Mouse (Mus musculus): Measurements from ENCODE around the gene Ift80.
"Not testable (repeated sequence)": the region's sequence is repeated elsewhere in the genome, so short reads cannot be mapped to it uniquely, and the experiment has no call there.

Ift80 gene

DNA sequence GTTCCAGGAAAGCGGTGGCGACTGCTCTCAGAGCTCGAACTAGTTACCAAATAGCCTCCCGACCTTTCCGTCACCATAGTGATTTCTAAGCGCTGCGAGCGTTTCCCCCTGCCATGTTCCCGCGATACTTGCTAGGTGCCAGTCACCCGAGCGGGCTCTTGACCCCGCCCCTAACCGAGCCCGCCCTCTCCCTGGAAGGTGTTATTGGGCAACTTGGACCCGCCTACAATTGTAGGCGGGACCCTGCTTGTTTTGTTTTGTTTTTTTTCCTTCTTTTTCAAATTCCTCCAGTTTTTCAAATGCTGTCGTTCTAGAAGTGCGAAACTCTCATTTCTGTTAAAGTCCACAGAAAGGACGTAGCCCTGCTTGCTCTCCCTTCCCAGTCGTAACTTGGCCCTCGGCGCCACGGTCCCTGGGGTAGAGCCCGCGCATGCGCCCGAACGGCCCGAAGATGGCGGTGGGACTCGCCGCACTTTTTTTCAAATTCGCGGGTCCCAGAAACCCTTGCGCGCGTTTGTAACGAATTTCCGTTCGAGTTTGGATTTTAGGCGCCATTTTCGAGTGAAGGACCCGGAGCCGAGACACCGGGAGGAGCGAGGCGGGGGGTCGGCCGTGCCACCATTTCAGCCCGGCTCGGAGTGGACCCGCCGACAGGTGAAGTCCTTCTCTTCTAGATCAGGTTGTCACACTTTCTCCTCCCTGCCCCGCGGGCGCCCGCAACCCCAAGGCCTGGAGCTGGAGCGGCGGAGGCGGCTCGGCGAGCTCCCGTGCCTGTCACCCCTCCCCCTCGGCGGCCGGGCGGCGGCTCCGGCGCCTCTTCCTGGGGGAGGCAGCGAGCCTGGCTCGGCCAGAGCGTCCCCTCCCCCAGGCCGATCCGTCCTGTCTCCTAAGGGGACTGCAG lies at the start of gene Ift80, which contains the start of gene Smc4:
Gene Ift80, minus strand, starts transcription at position 134 of the 901 bp plus-strand sequence.
Gene Smc4, plus strand, starts transcription at position 302 of the 901 bp plus-strand sequence.
- peak; percentile 85 to 94 for DNase-seq (ENCODE audit: low spot score in 2 of 2)

DNA sequence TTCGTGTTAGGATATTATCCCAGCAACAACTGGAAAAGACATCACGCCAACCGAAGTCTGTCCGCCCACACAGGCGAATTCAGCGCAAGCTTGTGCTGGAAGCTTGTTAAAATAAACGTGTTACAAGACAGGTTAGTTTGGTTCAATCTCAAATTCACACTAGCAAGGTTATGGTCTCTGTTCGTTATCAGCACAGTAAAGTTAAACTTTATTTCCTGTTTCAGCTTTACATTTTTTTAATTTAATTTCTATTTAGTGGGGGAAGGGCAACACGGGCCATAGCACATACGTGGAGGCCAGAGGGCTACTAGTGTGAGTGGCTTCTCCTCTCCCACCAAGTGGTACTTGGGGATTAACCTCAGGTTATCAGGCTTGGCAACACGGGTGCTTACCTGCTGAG lies 47.5 kb upstream of the Ift80 start:
- DNase-seq (ENCODE audit: low spot score in 2 of 2), result no peak

DNA sequence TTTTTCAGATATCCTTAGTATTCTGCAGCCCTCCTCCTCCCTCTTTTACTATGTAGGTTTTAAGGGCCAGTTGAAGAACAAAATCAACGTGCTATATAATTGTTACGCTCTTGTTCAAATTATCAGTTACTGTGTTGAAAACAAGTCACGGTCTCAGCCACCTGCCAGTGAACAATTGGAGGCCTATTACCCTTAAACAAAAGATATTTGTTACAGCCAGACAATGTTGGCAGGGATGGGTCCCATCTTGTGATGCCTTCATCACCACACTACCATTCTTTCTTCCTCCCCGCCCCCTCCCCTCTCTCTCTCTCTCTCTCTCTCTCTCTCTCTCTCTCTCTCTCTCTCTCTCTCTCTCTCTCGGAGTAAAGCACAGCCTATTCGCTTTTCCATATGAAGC lies 44.6 kb upstream of the Ift80 start:
- DNase-seq (ENCODE audit: low spot score in 2 of 2), result no peak

DNA sequence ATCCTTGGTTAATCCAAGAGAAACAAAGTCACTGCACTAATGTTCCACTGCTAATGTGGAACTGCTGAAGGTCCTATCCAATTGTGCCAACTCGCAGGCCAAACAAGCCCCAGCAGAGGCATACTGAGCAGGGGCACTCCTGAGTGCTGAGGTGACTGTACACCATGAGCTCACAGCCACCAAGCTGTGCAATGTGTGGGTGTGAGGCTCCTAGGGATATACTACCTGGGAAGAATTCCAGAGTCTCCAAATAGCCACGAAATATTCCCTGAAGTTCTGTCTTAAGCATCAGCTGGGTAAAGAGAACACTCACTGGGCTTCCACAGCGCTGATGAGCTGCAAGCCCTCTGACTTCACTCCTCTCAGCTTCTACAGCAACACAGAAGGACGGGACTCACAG lies 43.3 kb upstream of the Ift80 start:
- no peak for DNase-seq (ENCODE audit: low spot score in 2 of 2)

DNA sequence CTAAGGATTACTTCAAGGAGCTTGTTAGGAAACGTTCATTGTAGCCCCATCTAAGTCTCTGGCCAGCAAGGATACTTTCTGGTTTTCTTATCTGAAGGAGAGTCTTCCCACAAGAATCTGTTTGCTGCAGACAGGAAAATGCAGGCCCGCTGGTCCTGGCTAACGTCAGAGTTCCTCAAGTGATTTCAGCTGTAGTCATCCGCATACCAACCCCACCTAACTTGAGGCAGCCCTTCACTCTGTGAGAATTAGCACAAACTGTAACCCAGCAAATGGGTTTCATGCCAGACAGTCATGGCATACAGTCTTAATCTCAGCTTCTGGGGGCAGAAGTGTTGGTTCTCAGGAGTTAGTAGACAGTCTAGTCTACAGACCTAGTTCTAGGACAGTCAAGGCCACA lies 42.1 kb upstream of the Ift80 start:
- DNase-seq (ENCODE audit: low spot score in 2 of 2), result no peak

DNA sequence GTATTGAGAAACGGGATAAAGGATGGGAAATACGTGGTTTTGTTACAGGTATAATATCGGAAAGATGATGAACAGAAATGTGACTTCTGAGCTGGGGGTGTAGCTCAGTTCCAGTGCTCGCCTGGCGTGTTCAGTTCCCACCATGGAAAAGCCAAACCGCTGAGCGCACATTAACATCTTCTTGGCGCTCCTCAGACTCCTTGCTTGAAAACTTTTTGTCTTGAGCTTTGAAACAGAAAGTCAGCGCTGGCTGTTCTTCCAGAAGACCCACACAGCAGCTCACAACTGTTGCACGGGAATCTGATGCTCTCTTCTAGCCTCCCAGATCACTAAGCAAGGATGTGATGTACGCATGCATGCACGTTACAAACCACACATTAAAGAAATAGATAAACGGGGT lies 41.4 kb upstream of the Ift80 start:
- no peak for DNase-seq (ENCODE audit: low spot score in 2 of 2)

DNA sequence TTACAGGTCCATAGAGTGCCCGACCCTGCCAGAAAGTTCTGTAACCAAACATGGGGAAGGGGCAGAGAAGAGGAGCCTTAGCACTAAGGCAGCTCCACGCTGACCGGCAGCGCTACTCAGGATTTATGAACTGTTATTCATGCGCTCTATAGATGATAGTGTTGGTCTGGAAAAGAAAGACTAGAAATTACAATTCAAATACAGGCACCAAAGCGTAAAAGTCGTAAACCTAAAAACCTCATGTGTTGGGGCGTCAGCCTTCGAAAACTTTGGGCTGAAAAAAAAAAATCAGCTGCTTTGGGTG lies 41.0 kb upstream of the Ift80 start:
- no peak for DNase-seq (ENCODE audit: low spot score in 2 of 2)

DNA sequence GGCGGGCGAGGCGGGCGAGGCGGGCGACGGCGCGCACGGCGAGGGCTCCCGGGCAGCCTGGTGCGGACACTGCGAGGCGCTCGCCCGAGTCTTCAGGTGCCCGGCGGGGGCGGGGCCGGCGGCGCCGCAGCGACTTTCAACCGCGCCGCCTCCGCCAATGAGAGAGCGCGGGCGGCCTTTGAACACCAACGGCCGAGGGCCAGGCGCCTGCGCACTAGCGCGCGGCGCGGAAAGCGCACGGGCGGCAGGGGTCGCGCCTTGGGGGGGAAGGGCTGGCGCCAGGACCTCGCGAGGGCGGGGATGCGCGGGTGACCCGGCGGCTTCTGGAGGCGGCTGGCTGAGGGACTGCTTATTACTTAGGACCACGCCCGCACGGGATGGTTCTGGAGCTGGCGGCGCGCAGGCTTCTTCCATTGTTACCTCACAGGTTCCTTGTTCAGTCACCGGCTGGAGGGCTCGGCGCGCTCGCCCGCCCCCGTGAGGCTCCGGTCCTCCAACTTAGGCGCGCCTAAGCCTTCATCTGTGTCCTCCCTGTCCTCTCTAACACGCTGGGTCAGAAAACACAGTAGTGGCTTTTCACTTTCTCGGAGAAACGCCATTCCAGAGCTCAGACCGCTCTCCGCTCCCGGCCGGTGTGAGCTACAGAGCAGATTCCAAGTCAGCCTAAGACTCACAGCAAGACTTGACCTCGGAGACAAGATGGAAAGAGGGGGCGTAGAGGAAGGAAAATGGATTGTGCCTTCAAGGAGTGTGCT lies 40.5 kb upstream of the Ift80 start, which contains the start of gene Trim59:
Gene Trim59, minus strand, starts transcription at position 111 of the 755 bp plus-strand sequence.
- DNase-seq (ENCODE audit: low spot score in 2 of 2), result peak; percentile 80 to 93

DNA sequence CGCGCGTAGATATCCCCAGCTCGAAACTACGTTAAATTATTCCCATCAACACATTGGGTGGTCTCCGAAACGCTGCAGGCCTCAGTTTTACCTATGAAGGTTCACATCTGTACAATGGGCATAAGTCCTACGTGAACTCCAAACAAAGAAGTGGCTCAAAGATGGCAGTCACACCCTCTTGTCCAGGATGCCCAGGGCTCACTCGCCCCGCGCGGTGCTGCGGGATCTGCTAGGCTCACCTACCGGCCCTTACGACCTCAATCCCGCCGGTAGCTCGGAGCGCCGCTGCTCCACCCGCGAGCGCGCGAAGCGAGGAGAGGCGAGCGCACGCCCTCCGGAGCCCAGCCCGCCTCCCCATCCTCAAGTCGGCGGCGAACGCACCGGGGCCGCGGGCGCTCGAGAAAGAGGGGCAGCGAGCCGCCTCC lies 39.8 kb upstream of the Ift80 start:
- no peak for DNase-seq (ENCODE audit: low spot score in 2 of 2)

DNA sequence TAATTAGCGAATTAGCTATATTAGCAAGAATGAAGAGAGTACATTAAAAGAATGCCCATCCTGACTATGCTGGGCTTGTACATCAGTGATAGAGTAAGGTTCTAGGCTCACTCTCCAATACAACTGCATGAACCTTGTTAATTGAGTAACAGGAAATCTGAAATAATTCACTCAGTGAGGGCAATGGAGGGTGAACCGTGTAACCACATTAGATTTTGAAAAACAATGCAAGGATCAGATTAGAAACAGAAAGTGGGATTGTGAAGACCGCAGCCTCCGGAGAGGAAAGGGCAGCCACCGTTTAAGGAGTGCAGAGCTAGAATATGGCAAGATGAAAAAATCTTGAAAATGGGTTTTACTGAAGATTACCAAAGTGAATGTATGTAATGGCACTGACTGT lies 36.9 kb upstream of the Ift80 start:
- DNase-seq (ENCODE audit: low spot score in 2 of 2), result no peak

DNA sequence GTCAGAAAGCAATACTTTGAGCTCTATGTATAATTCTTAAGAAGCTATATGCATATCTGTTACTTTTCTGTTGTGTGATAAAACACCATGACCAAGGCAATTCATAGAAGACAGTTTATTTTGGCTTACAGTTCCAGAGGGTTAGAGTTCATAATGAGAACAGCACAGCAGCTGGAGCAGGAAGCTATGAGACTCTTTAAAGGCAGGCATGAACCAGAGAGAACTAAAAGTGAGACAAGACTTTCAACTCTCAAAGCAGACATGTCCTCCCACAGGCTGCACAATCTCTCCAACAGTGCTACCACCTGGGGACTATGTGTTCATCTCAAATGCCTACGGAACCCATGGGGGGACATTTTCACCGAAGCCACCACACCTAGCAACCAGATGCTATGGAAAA lies 35.7 kb upstream of the Ift80 start:
- DNase-seq (ENCODE audit: low spot score in 2 of 2), result no peak

DNA sequence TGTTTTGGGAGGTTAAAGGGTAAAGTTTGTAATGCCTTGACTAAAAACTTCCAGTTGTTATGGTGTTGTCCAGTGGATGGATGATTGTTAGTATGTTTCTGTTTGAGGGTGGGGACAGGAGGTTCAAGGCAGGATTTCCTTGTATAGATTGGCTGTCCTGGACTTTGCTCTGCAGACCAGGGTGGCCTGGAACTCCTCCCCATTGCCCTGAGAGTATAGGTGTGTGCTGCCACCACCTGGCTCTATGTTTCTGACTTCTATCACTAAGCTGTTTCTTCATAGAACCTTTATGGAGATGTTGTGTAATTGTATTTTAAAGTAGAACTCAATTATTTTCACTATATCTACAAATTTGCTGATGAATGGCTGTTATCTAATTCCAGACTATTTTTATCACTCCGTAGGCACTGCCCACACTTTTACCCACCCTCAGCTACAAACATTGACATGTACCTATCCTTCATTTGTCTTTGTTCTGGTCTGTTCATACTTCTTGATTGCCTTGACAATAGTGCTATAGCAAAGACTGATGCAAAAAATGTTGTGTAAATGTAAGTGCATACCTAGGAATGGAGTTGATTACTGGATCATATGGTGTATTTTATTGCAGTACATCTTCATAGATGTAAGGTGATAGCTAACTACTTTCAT lies 21.9 kb upstream of the Ift80 start:
- DNase-seq (ENCODE audit: low spot score in 2 of 2), result no peak

DNA sequence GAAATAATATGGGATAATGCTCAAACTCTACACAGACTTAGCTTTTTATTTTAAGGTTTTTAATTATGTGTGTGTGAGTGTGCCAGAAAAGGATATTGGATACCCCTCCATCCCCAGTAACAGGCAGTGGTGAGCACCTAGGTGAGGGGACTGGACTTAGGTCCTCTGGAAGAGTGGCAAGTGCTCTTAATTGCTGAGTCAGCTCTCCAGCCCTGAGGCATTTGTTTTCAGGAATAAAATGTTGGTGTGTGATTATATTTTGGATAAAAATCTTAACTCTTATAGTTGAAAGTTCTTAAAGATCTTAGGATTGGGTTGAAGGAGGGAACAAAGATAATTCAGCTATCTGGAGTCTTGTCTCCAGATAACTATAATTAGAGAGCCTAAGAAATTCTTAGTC lies 16.4 kb upstream of the Ift80 start:
- DNase-seq (ENCODE audit: low spot score in 2 of 2), result no peak

DNA sequence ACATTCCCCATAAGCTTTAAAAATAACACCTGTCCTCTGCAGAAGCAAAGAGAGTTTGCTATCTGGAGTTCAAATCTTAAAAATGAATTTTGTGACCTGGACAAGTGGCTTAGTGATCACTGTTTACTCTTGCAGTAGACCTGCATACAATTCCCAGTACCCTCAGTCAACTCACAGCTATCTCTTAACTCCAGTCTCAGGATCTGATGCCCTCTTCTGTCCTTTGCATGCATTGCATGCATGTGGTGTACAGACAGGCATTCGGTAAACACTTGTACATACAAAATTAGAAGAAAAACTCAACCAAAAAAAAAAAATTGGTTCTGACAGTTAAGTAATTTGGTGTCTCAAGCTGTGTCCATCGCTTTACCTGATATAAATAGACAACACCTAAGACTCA lies 15.9 kb upstream of the Ift80 start:
- DNase-seq (ENCODE audit: low spot score in 2 of 2), result no peak

DNA sequence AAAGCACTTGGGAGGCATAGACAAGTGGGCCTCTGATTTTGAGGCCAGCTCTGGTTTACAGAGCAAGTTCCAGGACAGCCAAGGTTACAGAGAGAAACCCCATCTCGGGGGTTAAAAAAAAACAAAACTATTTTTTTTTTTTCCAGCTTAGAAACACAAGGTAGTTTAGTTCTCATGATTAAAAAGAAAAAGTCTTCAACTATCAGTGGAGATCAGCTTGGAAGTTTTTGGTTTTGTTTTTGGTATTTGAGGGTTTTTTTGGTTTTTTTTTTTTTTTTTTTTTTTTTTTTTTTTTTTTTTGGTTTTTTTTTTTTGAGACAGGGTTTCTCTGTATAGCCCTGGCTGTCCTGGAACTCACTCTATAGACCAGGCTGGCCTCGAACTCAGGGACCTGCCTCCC lies 14.3 kb upstream of the Ift80 start:
- not testable (repeated sequence) for DNase-seq (ENCODE audit: low spot score in 2 of 2)

DNA sequence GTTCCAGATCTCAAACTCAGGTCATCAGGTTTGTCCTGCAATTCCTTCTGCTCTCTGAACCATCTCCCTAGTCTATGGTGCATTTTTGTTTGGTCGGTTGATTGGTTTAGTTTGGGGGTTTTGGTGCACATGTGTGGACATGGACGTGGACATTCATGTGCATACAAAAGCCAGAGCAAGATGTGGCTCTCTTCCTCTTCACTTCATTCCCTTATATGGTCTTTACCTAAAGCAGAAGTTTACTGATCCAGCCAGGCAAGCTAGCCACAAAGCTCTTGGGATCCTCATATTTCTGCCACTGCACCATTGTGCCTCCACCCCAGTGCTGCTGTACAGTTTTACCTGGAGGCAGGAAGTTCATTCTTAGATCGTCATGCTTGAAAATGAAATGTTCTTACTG lies 12.8 kb upstream of the Ift80 start:
- DNase-seq (ENCODE audit: low spot score in 2 of 2), result no peak

DNA sequence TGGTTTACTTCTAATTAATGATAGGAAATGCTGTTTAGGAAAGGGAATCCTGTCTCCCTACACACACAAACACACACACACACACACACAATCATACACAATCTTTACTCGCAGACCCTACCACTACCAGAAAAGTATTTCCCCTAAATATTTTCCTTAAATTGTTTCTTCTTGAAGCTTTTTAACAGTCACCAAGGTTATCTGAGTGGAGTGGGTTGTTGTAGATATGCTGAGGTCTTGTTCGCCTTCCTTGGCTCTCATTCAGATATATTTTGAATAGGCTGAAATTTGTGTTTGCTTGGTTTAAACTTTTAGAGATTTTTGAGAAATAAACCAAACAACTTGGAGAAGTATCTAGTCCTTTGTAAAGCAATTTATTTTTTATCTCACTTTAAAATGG lies 4.5 kb upstream of the Ift80 start:
- no peak for DNase-seq (ENCODE audit: low spot score in 2 of 2)

DNA sequence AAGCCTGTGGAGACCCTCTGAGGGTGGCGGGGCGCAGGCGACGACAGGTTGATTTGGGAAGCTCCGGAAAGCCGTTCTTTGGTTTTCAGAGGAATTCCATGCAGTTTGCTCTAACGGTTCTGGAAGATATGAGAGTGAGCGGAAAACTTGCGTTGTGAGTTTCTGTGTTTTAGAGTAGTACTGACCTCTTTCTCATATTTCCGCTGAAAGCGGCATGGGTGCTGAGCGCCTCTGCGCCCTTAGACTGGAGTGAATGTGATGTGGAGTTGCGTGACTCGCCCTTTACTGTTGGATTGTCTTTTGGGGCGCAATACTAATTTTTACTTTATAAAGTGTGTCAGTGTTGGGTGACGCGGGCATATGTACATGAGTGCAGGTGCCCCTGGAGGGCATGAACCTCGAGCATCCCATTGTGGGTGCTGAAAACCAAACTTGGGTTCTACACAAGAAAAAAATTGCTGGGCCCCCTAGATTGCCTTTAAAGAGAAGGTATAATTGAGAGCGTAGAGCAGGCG lies 1.9 kb upstream of the Ift80 start:
- DNase-seq (ENCODE audit: low spot score in 2 of 2), result no peak

DNA sequence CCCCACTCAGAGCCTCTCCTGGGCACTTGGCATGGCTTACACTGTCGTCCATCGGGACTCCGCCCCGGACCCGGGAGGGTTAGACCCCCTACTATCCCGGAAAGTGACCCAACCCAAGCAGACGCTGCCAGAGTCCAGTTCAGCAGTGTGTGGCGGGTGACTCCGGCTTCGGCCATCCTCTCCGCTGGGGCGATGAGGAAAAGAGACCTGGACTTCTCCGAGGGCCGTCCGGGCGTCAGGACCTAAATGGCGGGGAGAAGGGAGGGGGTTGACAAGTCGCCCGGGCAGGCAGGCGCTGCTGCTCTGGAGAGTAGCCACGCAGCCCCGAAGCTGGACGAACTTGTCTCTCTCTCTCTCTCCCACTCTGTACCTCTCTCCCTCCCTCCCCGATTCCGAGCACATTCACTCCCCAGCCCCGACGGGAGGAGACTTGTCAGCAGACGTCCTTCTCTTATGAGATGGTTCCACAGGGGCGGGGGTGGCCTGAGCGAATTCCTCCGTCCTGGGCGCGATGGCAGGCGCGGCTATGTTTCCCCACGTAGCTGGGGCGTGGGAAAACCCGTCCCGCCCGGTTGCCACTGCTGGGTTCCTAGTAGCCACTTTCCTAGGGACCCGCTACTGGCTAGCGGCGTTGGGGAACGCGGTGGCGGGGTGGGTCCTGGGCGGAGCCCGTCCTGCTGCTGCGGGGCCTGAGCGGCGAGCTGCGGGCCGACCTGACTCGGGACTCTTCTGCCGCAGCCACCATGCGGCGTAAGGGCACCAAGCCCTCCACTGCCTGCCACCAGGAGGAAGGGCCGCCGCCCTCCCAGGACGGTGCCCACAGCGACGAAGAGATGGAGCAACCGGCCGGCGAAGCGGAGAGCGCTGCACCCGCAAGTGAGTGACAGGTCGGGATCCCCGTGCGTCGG lies 1.2 kb upstream of the Ift80 start:
- peak; percentile 25 to 54 for DNase-seq (ENCODE audit: low spot score in 2 of 2)

DNA sequence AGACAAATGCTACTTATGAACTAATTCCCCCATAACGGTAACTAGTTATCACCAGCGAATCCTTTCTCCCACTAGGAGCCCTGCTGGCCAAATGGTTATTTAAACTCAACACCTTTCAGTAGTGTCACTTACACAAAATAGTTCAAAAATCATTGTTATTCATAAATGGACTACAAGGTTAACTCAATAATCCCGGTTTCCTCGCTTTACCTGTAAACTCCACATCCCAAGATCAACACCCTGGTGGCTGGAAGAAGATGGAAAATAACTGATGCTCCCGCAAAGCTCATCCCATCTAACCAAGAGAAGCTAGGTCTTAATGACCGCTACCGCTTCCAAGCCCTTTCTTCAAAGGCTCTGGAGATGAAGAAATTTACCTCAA lies 324 bp downstream of the Ift80 start:
- DNase-seq (ENCODE audit: low spot score in 2 of 2), result no peak

DNA sequence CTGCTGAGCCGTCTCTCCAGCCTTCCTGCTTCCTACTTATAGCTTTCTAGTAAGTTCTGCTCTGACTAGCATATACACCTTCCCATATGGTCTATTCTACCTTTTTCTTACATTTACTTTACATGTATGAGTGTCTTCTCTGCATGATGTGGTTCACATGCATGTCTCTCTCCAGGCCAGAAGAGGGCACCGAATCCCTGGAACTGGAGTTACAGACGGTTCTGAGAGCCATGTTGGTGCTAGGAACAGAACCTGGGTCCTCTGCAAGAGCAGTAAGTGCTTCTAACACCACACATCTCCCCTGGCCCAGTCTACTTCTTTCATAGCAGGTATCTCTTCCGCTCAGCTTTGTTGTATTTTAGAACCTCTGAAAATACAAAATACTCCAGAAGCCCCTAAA lies 1.6 kb downstream of the Ift80 start:
- no peak for DNase-seq (ENCODE audit: low spot score in 2 of 2)
